Mouse (Mus musculus): Measurements from ENCODE around the gene Sf3b5. TPM values are rescaled to one million over a fixed set of nuclear protein-coding genes. Genes with fewer than 3 reads are reported as not detected.
A peak's percentile ranks its signal among the peaks of the same experiment; 100 is the strongest.

Sf3b5 gene
- polyA plus RNA-seq (2015; fragmentation: Nextera tagmentation; extraction: Ambion mirVana), result 25.1 TPM in 2 replicates

DNA sequence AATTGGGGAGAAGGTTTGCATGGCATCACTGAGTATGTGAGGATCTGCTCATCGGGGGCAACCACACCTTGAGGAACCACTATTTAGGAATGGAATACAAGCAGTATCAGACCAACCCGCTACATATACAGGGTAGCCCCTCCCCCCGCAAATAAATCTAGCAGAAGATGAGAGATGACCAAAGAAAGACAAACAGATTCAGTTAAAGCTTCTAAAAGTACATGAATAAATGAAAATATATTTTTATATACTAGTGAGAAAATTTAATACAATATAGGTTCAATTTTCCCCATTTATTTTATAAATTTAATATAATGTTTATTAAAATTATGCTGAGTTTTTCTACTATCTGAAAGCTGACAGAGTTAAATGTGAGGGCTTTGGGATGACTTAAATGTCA, at the start of gene Sf3b5:
Gene Sf3b5, plus strand, starts transcription at position 301 of the 400 bp plus-strand sequence.
- Histone ChIP-seq H3K4me2 (no peak within 1 kb of the TSS), H3K36me3 (no peaks in the 10 kb centered on the region), H3K27me3 (no peaks in the 10 kb centered on the region), H3K4me1 (replicated peaks) (peaks cover 11% of the 10 kb centered on the region), H3K9ac (no peak within 1 kb of the TSS), H3K27ac (no peak within 1 kb of the TSS), H3K9me3 (replicated peaks) (no peaks in the 10 kb centered on the region), H3K4me3 (no peak within 1 kb of the TSS)
- no peak for ATAC-seq (replicated peaks; ENCODE audit: insufficient number of reproducible peaks, insufficient read depth, low FRiP score, low read depth)
- whole genome bisulfite sequencing, result 80% methylated on average over 3 of the region's 3 CpGs

DNA sequence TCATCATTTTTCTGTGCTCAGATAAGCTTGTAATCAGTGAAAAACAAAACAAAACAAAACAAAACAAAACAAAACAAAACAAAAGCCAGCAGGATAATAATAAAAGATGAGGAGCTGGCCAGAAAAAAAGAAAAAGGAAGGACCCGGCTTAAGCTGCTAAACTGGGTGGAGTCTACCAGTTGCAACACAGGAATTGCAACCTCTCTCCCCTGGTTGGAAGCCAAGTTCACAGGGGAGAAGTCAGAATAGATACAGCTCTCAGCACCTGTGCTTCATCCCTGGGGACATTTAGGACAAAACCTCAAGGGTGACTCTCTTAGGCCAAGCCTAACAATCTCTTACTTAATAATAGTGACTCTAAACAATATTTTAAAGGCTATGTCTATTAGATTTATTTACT, 49.3 kb upstream of the Sf3b5 start:
- WGBS, result 40% methylated on average over 1 of the region's 1 CpGs
- no peak for ATAC-seq (replicated peaks; ENCODE audit: insufficient number of reproducible peaks, insufficient read depth, low FRiP score, low read depth)
- H3K36me3 ChIP-seq, result no peaks in the 10 kb centered on the region

DNA sequence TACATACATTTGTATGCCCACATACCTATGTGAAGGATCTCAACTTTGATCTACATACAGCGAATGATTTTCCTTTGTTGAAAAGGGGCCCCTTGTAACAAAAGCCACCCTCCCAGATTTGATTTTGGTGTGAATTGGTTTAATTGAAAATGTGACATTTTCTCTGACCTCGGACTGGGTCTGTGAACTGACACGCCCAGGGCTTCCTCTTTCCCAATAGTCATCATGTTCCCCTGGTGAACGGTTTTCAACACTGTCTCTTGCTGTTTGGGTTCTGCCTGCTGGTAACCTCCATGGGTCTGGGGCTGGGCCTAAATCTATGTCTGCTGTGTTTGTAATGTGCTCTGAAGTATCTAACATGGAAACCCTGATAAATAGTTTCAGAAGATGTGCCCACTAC, 47.9 kb upstream of the Sf3b5 start:
- no peak overlapping the region for H3K9ac ChIP-seq
- 81% methylated on average over 4 of the region's 4 CpGs for WGBS
- H3K36me3 ChIP-seq, result no peaks in the 10 kb centered on the region
- no peak for ATAC-seq (replicated peaks; ENCODE audit: insufficient number of reproducible peaks, insufficient read depth, low FRiP score, low read depth)
- no peak overlapping the region for H3K27ac ChIP-seq
- no peak overlapping the region for H3K4me2 ChIP-seq
- H3K4me1 ChIP-seq (replicated peaks), result no peaks in the 10 kb centered on the region
- H3K27me3 ChIP-seq, result no peaks in the 10 kb centered on the region
- no peak overlapping the region for H3K4me3 ChIP-seq
- H3K9me3 ChIP-seq (replicated peaks), result no peaks in the 10 kb centered on the region

More for the DNA sequence above, 49.3 kb upstream of the Sf3b5 start:
- Histone ChIP-seq H3K4me3 (no peak overlapping the region), H3K27ac (no peak overlapping the region), H3K9ac (no peak overlapping the region), H3K9me3 (replicated peaks) (no peaks in the 10 kb centered on the region), H3K4me2 (no peak overlapping the region), H3K27me3 (no peaks in the 10 kb centered on the region), H3K4me1 (replicated peaks) (no peaks in the 10 kb centered on the region)

DNA sequence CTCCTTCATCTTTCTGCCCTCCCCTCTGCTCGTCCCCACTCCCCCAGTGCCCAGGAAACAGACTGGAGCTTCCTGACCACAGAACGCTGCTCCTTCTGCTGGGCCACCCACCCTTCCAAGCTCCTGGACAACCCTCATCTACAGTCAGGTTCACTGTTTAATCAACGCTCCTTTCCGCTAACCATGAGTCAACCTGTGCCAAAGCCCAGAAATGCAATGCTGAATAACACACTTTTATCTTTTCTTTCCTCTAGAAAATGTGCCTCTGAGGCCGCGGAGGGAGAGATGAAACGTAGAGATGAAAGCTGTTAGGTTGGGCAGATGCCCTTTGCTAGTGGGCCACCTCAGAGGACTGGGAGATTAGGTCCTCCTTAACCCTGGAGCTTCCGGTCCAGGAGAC, 43.6 kb upstream of the Sf3b5 start:
- H3K4me1 ChIP-seq (replicated peaks), result peaks cover 8% of the 10 kb centered on the region
- no peak overlapping the region for H3K4me3 ChIP-seq
- no peak overlapping the region for H3K27ac ChIP-seq
- H3K27me3 ChIP-seq, result no peaks in the 10 kb centered on the region
- WGBS, result 72% methylated on average over 8 of the region's 8 CpGs
- H3K9me3 ChIP-seq (replicated peaks), result no peaks in the 10 kb centered on the region
- no peak for ATAC-seq (replicated peaks; ENCODE audit: insufficient number of reproducible peaks, insufficient read depth, low FRiP score, low read depth)
- no peak overlapping the region for H3K4me2 ChIP-seq
- H3K9ac ChIP-seq, result no peak overlapping the region
- no peaks in the 10 kb centered on the region for H3K36me3 ChIP-seq

DNA sequence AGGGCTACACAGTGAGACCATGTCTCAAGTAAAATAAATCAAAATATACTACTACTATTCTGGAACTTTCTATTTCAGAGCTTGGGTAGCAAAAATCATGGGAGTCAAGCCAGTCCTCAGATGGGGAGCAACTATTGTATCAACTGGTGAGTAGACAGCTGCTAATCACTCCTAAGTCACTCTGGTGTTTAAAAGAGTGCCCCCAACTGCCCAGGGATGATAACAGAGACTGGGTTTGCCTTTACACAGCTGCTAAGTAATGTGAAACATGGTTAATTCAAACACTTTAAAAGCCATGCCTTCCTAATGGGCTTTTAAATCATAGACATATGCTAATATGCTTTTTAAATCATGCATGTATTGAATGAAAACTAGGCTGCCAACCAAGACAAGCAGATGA, 42.9 kb upstream of the Sf3b5 start:
- Histone ChIP-seq H3K27me3 (no peaks in the 10 kb centered on the region), H3K4me2 (no peak overlapping the region), H3K4me1 (replicated peaks) (peaks cover 8% of the 10 kb centered on the region), H3K9ac (no peak overlapping the region), H3K9me3 (replicated peaks) (no peaks in the 10 kb centered on the region), H3K27ac (no peak overlapping the region), H3K4me3 (no peak overlapping the region), H3K36me3 (no peaks in the 10 kb centered on the region)
- no peak for ATAC-seq (replicated peaks; ENCODE audit: insufficient number of reproducible peaks, insufficient read depth, low FRiP score, low read depth)

DNA sequence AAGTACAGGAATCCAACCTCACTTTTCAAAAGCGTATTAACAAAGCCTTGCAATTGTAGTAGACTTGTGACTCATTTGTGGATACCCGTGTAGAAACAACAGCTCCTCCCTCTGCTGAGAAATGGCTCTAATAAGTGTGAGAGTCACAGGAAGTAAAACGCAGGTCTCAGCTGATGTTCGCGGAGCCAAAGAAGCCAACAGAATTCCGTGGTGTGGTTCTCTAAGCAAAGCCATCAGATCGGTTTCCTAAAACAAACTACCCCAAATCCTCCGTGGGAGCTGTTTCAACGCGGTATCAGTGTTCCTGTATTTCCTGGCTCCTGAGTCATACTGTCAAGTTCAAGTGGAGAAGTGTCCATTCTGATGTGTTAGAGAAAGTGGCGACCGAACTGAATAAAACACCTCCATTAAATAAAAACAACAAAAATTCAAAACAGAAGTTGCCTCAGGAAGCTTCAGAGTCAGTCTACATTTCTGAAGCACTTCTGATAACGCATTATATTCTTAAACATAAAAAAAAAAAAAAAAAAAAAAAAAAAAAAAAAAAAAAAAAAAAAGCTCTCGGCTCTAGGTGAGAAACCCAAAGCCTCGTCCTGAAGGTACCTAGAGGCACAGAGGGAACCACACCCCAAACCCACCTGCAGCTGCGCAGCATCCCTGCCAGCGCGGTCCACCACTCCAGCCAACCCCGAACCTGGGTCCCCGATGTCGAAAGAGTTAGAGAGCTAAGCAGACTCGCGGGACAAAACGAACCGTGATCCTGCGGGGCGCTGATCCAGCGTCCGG, 41.6 kb upstream of the Sf3b5 start:
- Histone ChIP-seq H3K27ac (0 out of 2 replicates have a peak overlapping the region, but pooled peaks have one; percentile 3), H3K4me3 (peak overlapping the region; percentile 84), H3K27me3 (no peaks in the 10 kb centered on the region), H3K9me3 (replicated peaks) (no peaks in the 10 kb centered on the region), H3K4me2 (peak overlapping the region; percentile 88), H3K9ac (peak overlapping the region; percentile 68), H3K4me1 (replicated peaks) (peaks cover 8% of the 10 kb centered on the region), H3K36me3 (no peaks in the 10 kb centered on the region)
- 5% methylated on average over 29 of the region's 29 CpGs for WGBS
- no peak for ATAC-seq (replicated peaks; ENCODE audit: insufficient number of reproducible peaks, insufficient read depth, low FRiP score, low read depth)

DNA sequence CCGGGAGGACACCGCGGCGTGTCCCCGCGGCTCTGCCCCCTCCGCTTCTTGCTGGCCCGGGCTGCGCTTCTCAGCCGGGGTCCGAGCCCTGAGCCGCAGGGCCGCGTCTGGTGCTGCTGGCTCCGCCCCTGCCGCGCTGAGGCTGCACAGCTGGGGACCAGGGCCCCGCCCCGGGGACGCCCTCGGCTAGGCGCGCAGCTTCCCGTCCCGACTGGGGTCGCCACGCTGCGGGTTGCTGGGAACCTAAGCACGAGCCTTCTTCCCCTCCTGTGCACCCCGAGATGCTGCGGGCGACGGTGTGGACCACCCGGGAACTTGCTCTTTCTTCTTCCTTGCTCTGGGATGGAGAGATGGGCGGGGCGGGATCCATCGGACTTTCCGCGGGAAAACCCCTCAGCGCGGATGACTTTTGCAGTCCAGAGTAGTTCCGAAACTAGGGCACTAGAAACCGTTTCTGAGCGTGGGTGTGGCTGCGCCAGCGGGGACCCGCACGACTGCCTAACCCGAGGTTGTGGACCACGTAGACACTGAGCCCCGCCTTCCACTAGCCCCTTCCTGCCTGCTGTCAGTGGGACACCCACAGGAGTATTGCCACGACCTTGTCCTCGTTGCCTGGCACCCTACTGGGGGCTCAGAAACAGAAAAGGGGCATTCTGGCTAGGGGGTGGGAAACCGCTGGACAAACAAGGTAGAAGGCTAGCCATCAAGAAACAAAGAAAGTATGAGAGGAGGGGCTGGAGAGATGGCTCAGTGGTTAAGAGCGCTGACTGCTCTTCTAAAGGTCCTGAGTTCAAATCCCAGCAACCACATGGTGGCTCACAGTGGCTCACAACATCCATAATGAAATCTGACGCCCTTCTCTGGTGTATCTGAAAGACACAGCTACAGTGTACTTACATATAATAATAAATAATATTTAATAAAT, 40.7 kb upstream of the Sf3b5 start, which contains the start of gene Stx11:
Gene Stx11, minus strand, starts transcription at position 148 of the 925 bp plus-strand sequence.
- 3% methylated on average over 51 of the region's 56 CpGs for WGBS
- Histone ChIP-seq H3K4me2 (peak within 1 kb of the TSS; percentile 88), H3K27ac (0 out of 2 replicates have a peak within 1 kb of the TSS, but pooled peaks have one; percentile 3), H3K4me3 (peak within 1 kb of the TSS; percentile 84), H3K4me1 (replicated peaks) (peaks cover 8% of the 10 kb centered on the region), H3K9ac (peak within 1 kb of the TSS; percentile 68), H3K9me3 (replicated peaks) (no peaks in the 10 kb centered on the region), H3K36me3 (no peaks in the 10 kb centered on the region), H3K27me3 (no peaks in the 10 kb centered on the region)
- ATAC-seq (replicated peaks; ENCODE audit: insufficient number of reproducible peaks, insufficient read depth, low FRiP score, low read depth), result peak; percentile 91

DNA sequence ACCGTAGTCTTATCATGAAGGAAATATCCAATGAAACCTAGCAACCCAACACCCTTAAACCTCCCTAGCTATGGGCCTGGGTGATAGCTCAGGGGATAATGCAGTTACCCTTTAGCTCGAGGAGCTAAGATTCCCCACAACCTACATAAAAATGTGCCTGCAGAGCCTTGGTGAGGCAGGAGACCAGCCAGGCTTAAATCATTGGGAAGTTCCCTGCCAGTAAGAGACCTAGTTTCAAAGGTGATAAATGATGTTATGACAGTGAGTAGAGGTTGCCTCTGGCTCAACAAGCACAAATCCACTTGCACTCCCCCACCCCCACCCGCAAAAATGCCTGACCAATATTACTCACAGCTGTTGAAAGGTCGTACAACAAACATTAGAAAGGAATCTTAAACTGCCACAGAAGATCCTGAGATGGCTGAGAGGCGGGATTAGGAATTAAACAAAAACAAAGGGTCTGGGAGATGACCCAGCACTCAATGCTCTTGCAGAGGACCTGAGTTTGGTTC, 39.4 kb upstream of the Sf3b5 start:
- WGBS, result 78% methylated on average over 5 of the region's 5 CpGs
- ATAC-seq (replicated peaks; ENCODE audit: insufficient number of reproducible peaks, insufficient read depth, low FRiP score, low read depth), result no peak
- no peaks in the 10 kb centered on the region for H3K27me3 ChIP-seq
- no peaks in the 10 kb centered on the region for H3K36me3 ChIP-seq
- H3K9me3 ChIP-seq (replicated peaks), result no peaks in the 10 kb centered on the region
- H3K4me3 ChIP-seq, result no peak overlapping the region
- no peak overlapping the region for H3K4me2 ChIP-seq
- H3K27ac ChIP-seq, result no peak overlapping the region
- H3K4me1 ChIP-seq (replicated peaks), result peaks cover 8% of the 10 kb centered on the region
- no peak overlapping the region for H3K9ac ChIP-seq

DNA sequence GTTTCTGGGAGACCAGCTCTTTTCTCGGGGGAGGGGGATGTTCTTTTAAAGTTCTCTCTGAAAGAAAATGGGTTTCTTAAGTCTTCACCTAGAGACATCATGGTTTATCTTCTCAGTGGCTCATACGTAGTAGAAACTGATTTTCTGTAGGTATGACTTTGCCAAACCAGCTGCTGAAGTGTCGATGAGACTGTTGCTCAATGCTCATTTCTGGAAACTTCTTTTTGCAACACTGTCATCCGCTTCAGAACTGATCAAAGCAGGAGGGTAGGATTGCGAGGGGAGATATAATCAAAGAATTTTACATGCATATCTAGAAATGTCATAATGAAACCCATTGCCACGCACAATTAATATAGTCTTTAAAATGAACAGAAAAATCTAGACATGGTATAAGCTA, 30.6 kb upstream of the Sf3b5 start:
- 83% methylated on average over 6 of the region's 6 CpGs for WGBS

DNA sequence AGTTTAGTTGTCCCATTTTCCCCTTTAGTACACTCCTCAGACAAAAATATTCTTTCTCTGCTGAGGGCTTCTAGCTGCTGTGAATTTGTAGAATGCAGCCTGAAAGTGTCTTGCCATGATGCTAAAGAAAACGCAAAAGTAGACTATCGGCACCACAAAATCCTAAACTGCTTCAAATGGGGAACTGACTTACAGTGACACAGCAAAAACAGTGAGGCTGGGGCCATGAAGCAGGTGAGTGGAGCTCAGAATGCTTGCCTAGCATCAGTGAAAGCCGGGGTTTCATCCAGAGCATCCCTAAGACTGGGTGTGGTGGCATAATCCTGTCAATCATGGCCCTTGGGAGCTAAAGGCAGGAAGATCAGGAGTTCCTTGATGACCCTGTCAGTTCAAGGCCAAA, 29.7 kb upstream of the Sf3b5 start:
- no peaks in the 10 kb centered on the region for H3K27me3 ChIP-seq
- H3K36me3 ChIP-seq, result no peaks in the 10 kb centered on the region
- no peak overlapping the region for H3K9ac ChIP-seq
- no peak for ATAC-seq (replicated peaks; ENCODE audit: insufficient number of reproducible peaks, insufficient read depth, low FRiP score, low read depth)
- WGBS, result 86% methylated on average over 3 of the region's 3 CpGs
- no peak overlapping the region for H3K4me3 ChIP-seq
- no peaks in the 10 kb centered on the region for H3K9me3 ChIP-seq (replicated peaks)
- H3K4me2 ChIP-seq, result no peak overlapping the region
- H3K4me1 ChIP-seq (replicated peaks), result no peaks in the 10 kb centered on the region
- no peak overlapping the region for H3K27ac ChIP-seq

More for the DNA sequence above, 30.6 kb upstream of the Sf3b5 start:
- H3K9me3 ChIP-seq (replicated peaks), result no peaks in the 10 kb centered on the region
- H3K36me3 ChIP-seq, result no peaks in the 10 kb centered on the region
- no peak overlapping the region for H3K27ac ChIP-seq
- no peaks in the 10 kb centered on the region for H3K27me3 ChIP-seq
- no peak overlapping the region for H3K4me2 ChIP-seq
- ATAC-seq (replicated peaks; ENCODE audit: insufficient number of reproducible peaks, insufficient read depth, low FRiP score, low read depth), result no peak
- H3K4me3 ChIP-seq, result no peak overlapping the region
- H3K4me1 ChIP-seq (replicated peaks), result no peaks in the 10 kb centered on the region
- no peak overlapping the region for H3K9ac ChIP-seq

DNA sequence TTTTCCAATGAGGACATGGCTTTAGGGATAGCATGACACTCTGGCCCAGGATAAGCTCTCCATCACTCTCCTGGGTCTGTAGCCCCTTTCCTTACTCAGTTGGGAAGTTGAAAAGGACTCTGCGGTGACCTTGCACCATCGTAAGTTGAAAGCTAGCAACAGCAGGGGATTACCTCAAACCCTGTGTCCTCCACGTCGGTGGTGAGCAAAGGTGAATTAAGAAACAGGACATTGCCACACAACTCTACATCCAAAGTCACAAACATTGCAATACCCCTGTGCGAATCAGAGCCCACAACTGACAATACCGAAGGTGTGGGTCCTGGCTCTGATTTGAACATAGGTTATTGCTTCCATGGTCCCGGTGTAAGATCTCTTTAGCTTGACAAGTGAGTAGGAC, 29.2 kb upstream of the Sf3b5 start:
- Histone ChIP-seq H3K9me3 (replicated peaks) (no peaks in the 10 kb centered on the region), H3K4me3 (no peak overlapping the region), H3K27me3 (no peaks in the 10 kb centered on the region), H3K4me1 (replicated peaks) (no peaks in the 10 kb centered on the region), H3K9ac (no peak overlapping the region), H3K36me3 (no peaks in the 10 kb centered on the region), H3K4me2 (no peak overlapping the region), H3K27ac (no peak overlapping the region)
- ATAC-seq (replicated peaks; ENCODE audit: insufficient number of reproducible peaks, insufficient read depth, low FRiP score, low read depth), result no peak
- WGBS, result 80% methylated on average over 7 of the region's 7 CpGs

Measured in heart, embryonic 15.5 days (tissue).